Mouse (Mus musculus): Measurements from ENCODE around the gene Gm572.

The Gm572 gene

DNA sequence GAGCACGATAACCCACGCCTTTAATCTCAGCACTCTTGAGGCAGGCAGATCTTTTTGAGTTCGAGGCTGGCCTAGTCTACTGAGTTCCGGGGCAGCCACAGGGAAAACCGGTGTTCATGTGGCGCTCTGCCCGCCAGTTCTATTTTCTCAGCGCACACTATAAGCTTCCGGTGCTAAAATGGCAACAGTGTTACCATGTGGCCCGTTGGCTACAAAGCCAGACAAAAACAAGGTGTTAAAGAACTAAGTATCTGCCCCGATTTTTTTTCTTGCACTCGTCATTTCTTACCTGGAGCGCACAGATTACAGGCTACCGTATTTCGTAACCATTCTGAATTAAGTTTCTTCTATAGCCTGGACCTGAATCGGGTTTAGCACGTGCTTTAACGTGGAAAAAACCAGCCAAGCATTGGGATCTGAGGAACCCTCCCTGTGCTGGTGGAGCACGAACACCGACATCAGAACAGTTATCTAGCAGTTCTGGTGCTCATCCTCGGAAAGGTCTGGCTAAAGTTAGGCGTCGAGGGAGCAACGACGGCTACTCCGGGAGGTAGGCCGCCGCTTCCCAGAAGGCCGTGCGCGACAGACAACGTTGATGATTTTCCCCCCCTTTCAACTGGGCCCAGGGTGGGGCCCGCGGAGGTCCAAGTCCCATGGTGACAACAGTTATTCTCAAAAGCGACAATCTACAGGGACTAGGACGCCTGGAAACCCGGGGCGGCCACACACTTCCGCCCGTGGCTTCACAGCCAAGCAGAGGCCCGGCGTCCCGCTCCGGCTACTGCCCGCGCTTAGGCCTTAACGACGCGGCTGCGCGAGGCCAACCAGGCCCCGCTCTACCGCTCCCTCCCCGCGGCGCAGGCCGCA, 17.1 kb upstream of the Gm572 start:
- no peak for DNase-seq (ENCODE audit: low read depth, low spot score)

DNA sequence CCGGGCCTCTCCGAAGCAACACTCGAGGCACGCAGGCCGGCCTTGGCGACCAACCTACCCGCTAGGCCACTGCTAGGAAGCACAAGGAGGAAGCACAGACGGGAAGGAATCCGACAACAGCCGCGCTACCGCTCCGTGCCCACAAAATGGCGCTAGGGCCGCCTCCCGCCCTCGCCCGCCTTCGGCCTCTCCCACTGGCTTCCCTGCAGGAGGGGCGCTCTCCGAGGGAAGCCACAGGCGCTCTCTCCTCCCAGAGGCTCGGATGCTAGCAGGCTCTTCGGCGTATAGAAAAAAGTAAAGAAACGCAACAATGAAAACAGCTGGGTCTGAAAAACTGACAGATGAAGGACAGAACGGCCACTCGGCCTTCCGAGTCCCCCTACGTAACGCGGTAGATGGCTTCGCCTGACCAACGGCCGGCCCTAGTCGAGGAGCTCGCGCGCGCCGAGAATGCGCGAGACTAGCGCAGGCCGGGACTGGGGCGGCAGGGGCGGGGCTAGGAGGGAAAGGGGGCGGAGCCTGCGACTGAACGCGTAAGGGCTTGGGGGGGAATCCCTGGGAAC, 16.4 kb upstream of the Gm572 start, which contains the start of gene Tardbp:
TSS of gene Tardbp (minus strand) at position 397 of the 563 bp plus-strand sequence.
- peak; percentile 91 for DNase-seq (ENCODE audit: low read depth, low spot score)

DNA sequence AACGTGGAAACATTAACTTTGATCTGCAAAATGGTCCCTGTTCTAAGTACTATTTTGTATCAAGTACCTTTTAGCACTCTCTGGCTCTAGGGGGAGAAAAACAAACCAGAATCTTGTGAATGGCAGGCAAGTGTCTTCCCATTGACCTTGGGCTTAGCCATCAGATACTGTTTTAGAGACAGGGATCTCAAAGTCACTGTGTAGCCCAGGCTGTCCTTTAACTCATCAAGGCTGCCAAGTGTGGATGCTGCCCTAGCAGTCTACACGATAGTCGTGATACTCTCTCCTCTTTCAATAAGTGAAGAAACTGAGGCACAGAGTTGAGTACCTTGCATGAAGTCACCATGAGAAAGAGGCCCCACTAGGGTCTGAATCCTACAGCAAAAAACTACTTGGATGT, 15.9 kb upstream of the Gm572 start:
- no peak for DNase-seq (ENCODE audit: low read depth, low spot score)

DNA sequence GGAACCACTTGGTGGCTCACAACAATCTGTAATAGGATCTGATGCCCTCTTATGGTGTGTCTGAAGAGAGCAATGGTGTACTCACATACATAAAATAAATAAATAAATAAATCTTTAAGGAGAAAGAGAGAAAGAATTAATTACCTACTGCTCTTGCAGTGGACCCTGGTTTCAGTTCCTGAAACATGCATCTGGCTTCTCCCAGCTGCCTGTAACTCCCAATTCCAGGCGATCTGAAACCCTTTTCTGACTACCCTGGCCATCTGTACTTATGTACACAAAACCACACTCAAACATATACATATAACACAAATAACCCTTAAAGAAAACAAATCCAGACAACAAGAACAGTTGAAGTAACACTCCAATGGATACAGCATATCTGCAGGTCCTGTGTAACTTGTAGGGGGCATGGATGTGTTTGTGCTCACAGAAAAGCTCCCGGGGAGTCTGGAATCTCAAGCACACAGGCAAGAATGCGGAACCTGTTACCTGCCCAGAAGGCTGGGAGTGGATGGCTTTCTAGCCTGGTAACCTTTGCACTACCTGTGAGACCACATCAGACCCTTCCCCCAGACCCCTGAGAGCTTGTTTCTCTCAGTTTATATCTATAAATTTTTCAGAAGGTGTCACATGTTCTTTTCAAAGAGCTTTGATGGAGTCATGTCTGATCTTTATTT, 11.0 kb upstream of the Gm572 start:
- no peak for DNase-seq (ENCODE audit: low read depth, low spot score)

DNA sequence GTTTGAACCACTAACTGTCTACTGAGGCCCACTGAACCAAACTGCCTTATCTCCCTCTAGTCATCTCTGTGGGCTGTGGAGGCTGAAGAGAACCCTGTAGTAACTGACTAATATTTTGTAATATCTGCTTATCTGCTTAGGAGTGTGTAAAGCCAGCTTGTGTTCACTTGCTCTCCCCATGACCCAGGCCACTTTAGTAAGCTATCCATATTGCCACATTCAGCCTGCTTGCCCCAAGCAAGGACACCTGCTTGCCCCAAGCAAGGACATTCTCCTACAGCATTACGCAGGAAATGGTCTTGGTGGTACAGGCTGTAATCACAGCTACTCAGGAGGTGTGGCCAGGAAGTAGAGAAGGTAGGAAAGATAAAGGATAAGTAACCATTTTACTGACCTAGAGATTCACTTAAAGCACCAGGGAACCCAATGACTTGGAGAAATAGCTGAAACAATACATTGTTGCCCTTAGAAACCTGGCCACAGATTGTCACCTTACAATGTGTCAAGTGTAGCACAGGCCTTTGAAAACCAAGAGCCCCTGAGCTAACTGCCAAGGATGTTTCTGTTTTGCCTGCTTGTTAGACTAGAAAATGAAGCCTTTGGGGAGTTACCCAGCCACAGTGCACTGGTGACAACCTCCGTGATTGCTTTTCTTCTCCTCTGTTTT, 9.6 kb upstream of the Gm572 start:
- DNase-seq (ENCODE audit: low read depth, low spot score): no peak

DNA sequence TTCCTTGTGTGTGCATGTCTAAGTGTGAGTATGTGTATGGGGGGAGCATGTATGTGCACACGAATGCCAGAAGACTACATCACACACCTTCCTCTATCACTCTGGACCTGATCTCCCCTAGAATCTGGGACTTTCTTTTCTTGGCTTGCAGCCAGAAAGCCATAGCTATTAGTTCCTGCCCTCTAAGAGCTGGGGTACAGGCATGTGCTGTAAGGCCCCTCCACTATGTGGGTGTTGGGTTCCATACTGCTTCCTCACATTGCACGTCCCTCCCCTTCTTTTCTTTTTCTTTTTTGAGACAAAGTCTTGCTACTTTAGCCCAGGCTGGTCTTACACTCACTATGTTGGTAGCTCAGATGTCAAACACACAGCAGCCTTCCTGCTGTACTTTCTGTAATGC, 7.8 kb upstream of the Gm572 start:
- DNase-seq (ENCODE audit: low read depth, low spot score): no peak

DNA sequence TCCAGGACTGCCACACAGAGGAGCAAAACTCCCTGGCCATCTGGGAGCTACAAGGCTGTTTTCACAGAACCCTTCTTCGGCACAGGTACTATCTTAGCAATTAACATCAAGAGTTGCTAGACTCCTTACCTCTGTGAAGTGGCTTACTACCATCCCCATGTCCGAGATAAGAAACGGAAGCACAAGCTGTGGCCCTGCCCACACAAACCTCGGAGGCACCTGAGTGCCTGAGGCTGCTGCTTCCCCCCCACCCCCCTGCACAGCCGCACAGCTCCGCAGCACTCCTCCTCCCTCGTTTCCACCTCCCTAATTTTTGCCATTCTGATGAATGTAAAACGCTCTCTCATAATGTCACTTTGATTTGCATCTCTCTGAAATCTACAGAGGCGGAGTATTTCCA, 4.8 kb upstream of the Gm572 start:
- no peak for DNase-seq (ENCODE audit: low read depth, low spot score)

DNA sequence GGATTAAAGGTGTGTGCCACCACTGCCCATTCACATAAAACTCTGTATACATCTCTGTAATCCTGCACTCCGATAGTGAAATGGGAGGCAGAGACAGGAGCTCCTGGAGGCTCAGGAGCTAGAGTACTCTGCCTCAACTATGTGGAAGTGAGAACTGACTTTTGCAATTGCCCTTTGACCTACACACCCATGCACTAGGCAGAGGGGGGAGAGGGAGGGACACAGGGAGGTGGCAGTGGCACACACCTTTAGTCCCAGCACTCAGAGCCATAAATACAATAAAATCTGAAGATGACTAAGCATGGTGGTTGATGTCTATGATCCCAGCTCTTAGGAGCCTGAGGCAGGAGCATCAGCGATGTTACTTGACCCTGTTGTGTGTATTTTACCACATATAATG, 3.7 kb upstream of the Gm572 start:
- DNase-seq (ENCODE audit: low read depth, low spot score): no peak

DNA sequence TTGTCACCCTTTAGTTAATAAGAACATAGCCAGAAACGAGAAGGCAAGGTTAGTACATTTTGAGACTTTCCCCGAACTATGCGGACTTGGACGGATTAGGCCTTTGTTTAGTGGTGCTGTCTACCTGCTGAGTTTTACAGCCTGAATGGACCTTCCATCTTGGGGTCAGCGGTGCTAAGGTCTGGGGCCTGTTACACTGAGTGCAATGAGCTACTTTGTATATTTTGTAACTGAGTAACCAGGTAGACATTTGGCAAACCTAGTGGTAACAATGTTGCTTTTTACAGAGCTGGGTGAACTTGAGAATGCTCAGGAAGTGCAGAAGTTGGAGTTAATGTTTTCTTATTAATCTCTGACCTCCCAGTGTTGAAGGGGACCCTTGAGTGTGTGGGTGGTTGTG, 2.0 kb upstream of the Gm572 start:
- no peak for DNase-seq (ENCODE audit: low read depth, low spot score)

DNA sequence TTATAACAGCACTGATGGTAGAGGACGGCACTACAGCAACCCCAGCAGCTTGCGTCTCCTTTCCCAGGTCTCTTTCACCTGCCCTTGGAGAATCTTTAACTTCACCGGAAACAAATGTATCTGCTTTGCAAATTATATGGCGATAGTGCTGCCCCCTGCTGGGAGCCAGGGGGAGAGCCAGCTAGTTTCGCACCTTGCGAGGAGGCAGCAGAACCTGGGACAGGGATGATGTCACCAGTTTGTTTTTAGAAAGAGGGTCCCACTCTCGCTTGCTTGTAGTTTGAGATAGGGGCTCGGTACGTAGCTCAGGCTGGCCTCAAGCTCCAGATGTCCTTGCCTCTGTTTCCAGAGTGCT, 1.0 kb downstream of the Gm572 start:
- peak; percentile 43 for DNase-seq (ENCODE audit: low read depth, low spot score)

DNA sequence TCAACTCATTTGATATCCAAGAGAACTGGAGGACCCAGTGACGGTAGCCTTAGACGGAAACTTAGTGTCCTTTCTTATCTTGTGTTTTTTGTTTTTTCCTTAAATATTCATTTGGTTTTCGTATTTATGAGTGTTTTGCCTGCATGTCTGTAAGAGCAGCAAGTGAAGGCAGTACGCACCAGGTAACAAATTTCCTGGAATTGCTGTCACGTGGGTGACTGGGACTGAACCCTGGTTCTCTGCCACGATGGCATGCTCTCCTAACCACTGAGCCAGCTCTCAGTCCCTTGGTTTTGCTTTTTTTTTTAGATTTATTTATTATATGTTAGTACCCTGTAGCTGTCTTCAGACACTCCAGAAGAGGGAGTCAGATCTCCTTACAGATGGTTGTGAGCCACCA, 1.8 kb downstream of the Gm572 start:
- DNase-seq (ENCODE audit: low read depth, low spot score): no peak

DNA sequence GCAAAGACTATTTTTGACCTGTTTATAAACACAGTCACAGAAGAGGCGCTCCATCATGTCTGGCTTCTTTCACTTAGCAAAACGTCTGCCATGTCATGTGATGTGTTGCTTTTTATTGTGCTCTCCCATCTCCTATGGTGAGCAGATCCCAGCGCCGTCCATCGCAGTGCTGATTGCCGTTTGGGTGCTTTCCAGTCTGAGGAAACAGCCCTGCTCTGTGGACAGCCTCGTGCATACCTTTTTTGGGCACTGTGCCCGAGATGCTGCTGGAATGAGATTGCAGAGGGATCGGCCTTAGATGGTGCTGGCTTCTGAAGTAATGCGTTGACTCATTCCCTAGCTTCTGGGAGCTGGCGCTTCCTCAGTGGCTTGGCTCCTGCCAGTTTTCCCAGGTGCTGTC, 3.5 kb downstream of the Gm572 start:
- DNase-seq (ENCODE audit: low read depth, low spot score): no peak

DNA sequence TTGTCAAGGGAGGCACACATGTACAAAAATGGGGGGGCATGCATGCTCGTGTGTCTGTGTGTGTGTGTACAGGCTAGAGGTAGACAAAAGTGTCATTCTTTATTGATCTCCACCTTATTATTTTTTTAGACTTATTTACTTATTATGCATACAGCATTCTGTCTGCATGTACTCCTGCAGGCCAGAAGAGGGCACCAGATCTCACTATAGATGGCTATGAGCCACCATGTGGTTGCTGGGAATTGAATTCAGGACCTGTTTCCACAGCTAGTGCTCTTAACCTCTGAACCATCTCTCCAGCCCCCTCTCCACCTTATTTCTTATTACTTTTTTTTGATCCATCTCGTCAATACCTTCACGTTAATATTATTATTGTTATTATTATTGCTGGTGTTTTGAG, 6.2 kb downstream of the Gm572 start:
- no peak for DNase-seq (ENCODE audit: low read depth, low spot score)

DNA sequence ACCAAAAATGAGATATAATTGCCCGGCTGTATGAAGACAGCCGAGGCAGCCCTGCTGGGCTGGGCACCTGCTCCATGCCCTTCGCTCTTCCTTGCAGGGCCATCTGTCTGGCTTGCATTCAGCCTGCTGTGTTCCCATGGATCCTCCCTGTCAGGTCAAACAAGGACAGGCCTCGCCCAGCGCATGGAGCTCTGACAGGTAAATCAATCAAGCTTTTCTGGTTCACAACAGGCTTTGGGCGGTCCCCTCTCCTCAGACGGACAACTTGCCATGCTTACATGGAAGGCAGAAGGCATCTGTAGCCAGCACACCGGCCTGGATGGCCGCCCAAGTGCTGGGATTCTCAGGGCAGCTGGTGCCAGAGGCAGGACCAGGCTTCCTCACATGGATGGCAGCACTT, 7.9 kb downstream of the Gm572 start:
- DNase-seq (ENCODE audit: low read depth, low spot score): no peak

DNA sequence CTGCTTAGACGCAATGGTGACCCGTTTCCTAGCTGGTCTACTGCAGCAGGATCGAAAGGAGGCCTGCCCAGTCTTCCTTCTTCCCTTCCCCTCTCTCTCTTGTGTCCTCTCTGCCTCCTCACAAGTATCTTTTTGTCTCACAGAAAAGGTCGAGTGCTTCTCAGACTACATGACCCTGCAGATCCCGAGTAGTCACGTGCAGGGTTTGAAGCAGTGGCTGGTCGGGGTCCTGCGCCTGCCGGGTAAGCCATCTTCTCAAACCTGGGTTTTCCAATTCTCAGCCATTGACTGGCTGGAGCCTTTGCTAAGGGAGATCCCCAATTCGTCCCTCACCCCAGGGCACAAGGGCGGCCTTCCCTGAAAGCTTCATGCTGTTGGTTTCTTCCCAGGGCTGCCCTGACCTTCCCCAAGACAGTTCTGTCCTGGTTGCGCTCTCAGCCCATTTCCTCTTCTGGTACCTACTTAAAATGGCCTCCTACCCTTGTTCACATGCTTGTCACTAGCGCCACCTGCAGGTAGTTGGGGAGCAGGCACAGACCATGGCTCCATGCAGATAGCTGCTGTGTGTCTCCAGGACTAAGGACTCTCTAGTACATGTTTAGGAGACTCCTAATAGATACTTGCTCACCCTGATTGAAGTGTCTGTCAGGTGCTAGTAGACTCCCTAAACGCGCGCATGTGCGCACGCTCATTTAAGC, 11.7 kb downstream of the Gm572 start:
- no peak for DNase-seq (ENCODE audit: low read depth, low spot score)

DNA sequence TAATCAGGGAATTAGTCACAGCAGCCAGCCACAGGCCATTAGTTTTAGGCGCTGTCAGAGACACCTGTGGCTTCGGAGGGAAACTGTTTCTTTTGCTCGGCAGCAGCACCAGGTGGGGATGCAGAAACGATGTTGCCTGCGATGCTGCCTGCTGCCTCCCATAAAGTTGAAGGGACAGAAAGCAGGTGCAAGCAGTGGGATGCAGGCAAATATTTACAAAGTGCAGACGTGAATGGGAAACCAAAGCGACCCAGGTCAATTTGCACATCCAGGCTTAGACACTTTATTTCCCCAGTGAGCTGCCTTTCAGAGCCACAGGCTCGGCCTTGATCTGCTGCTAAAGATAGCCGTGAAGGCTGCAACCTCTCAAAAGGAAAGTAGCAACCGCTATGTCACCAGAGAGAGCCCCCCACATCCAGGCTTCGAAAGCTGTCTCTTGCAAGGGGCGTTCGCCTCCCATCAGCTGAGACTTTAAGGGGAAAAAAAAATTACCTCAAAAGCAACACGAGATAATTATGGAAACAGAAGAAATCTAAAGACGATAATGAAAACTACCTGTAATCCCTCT, 13.7 kb downstream of the Gm572 start:
- no peak for DNase-seq (ENCODE audit: low read depth, low spot score)

DNA sequence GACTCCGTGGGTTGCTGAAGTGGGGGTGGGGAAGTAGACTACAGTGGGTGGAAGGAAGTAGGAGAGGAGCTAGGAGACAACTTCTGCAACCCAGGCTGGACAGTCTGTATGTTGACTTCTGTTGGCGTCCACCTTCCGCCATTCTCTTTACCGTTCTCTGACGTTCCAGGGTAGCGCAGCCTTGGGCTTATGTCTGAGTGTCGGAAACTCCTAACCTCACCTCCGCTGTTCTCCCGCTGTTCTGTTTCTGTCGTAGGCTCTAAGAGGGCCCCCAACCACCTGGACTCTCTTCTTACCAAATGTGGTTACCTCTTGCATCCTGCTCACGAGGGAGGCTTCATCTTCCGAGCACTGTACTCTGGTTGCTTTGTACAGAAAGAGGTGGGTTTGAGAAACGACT, 14.7 kb downstream of the Gm572 start:
- no peak for DNase-seq (ENCODE audit: low read depth, low spot score)

DNA sequence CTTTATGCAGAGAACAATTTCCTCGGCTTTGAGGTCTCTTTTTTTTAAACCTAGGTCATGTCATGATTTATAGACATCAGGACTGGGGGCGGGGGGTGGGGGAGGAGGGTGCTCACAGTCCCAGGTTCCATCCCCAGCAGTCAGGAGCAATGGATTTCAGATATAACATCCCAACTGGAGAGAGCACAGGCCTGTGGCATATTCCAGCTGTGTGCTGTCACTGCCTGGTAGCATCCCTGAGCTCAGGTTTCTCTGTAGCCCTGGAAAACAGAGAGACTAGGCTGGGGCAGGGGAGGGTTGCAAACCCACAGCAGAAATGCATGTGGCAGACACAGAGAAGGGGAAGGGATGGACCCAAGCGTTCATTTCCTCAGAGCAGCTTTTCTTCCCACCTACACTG, 17.1 kb downstream of the Gm572 start:
- DNase-seq (ENCODE audit: low read depth, low spot score): no peak

DNA sequence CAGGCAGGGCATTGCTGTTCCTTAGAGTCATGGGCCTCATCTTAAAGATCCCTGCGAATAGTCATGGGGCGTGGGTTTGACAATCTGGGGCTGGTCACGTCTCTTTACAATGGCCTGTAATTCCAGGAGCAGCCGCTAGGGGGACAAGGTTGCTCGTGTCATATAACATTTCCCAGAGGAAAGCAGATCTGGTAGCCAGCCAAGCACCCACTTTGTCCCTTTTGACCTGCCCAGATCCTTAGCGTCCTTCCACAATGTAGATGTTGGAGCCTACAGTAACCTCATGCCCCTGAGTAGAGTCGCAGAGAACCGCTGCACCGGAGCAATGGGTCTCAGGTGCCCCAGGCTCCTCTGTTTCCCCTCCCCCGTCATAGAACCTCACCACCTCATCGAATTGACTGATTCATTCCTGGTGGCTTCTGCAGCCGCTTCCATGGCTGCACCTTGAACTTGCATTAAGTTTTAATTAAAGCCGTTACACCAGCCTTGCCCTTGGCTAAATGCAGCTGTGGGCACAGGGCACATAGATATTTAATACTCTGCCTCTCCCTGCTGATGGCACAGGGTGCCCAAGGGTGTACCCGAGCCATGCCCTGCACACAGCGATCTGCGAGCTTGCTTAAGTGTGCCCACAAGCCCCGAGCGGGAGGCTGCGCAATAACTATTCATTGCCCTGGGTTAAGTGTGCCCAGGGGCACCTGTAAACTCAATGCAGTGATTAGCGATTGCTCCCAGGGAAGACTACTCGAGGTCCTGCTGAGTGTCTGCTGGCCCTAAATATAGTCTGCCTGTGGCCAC, 19.2 kb downstream of the Gm572 start:
- peak; percentile 65 for DNase-seq (ENCODE audit: low read depth, low spot score)

DNA sequence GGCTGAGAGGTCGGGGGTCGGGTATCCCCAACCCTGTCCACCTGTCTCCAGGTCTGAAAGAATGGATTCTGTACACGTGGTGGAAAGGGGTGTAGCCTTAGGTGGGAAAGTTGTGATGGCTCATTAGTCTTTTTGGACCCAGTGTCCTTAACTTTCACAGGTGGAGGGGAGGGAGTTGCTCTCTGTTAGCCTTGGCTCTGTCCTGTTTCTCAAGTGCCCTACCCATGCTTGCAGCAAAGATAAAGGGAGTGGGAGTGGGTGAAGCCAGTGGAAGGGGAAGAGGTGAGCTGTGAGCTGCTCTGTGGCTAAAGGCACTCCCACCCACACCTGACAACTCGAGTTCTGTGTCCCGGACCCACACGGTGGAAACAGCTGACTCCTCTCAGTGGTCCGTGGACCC, 20.2 kb downstream of the Gm572 start:
- DNase-seq (ENCODE audit: low read depth, low spot score): no peak

DNA sequence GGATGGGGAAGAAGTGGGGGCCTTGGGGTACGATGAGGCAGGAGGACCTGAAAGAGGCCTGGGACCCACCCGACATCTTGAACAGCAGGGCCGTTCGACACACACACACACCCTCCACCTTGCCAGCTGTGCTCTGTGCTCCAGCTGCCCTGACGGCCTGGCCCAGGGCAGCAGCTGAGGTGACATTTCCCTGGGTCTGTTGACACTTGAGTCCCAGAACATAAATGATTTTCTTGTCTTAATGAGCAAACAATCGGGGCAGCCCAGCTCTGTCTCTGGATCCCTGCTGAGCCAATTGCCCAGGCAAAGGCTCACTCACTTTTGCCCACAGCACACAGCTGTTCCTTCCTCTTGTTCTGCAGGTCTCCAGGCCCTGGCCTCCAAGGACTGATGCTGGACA, 20.9 kb downstream of the Gm572 start:
- no peak for DNase-seq (ENCODE audit: low read depth, low spot score)

All from retina, postnatal 7 days (tissue).